Mouse (Mus musculus): Measurements from ENCODE around the gene Cab39l.

- no peak for TF ChIP-seq EP300 (IDR thresholded peaks at IDR 0.05; ENCODE audit: insufficient read depth, low read depth, low read length)
- no peak for TF ChIP-seq CTCF (IDR thresholded peaks at IDR 0.05; ENCODE audit: low read depth, low read length)
- no peak for TF ChIP-seq POLR2A (IDR thresholded peaks at IDR 0.05; ENCODE audit: insufficient read depth, low read length)
Observed at GRCm38 (mm10) chr14:59557071-59557470, 116.3 kb downstream of the Cab39l start.

Data from ES-Bruce4 (cell line).